Mouse (Mus musculus) C2C12 (cell line): ENCODE measurements at regions not wholly inside any gene's neighbourhood (a gene's known extent, or its start where the extent isn't known, plus 50 kb on each side); places are given as distances from the start of the nearest gene placed in this dataset.

Experiments used
- CTCF ChIP-seq: IDR thresholded peaks from one replicate; pipeline ENCODE4 v1.5.1; 2011; ENCODE audit not compliant: control insufficient read depth, insufficient read depth, insufficient read length
- MAX ChIP-seq: IDR thresholded peaks from one replicate; pipeline ENCODE4 v1.6.1; 2011; ENCODE audit warnings: mild to moderate bottlenecking, control low read depth
- USF1 ChIP-seq: IDR thresholded peaks from one replicate; pipeline ENCODE4 v1.6.1; 2011; ENCODE audit warnings: low read depth, mild to moderate bottlenecking, control low read depth, moderate library complexity

DNA sequence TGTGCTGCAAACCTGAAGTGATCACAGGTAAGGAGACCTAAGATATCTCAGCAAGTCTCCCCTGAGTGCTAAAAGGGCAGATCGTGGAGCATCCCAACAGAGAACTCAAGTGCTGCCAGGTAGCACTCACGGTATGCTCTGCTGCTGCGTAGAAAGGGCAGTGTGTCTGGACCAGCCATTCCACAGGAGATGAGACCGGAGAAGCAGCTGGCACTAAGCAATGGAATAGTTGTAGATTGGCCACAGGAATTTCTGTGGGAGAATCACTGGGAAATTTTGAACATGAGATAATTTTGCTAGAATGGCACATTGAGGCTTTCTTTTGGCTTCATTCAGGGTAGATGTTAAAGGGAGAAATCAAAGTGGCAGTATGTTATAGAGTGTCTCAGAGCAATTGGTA lies 104.1 kb upstream of the Atxn7l3b start:
- no peak for TF ChIP-seq CTCF
- no peak for TF ChIP-seq USF1
- TF ChIP-seq MAX = no peak
